Mouse (Mus musculus) liver, embryonic 15.5 days (tissue): ENCODE data around the gene Ncln. TPM values are rescaled to one million over a fixed set of nuclear protein-coding genes. Genes with fewer than 3 reads are reported as not detected.

Experiments
- ATAC-seq: fragments of 200-750 bp; cut with Nextera tagmentation; 2 replicates; pipeline ENCODE4 v1.8.0; 2017; ENCODE audit warnings: moderate number of reproducible peaks, mild to moderate bottlenecking, moderate library complexity; ENCODE audit not compliant: insufficient read depth
- H3K27ac ChIP-seq: fragments of 300-500 bp; sonication (generic); replicated peaks from 2 replicates; pipeline ENCODE4 v1.5.1; 2015; ENCODE audit warnings: mild to moderate bottlenecking, inconsistent platforms
- H3K27me3 ChIP-seq: fragments of 300-500 bp; sonication (generic); 2 replicates; pipeline ENCODE4 v1.6.1; 2015; ENCODE audit warnings: mild to moderate bottlenecking, inconsistent platforms
- H3K36me3 ChIP-seq: fragments of 300-500 bp; sonication (generic); replicated peaks from 2 replicates; pipeline ENCODE4 v1.6.1; 2015; ENCODE audit warnings: moderate library complexity, mild to moderate bottlenecking, inconsistent platforms
- H3K4me1 ChIP-seq: fragments of 300-500 bp; sonication (generic); replicated peaks from 2 replicates; pipeline ENCODE4 v1.6.1; 2015; ENCODE audit warnings: inconsistent platforms
- H3K4me2 ChIP-seq: fragments of 300-500 bp; sonication (generic); 2 replicates; pipeline ENCODE4 v1.6.1; 2015; ENCODE audit warnings: moderate library complexity, mild to moderate bottlenecking, inconsistent platforms
- H3K4me3 ChIP-seq: fragments of 300-500 bp; sonication (generic); replicated peaks from 2 replicates; pipeline ENCODE4 v1.5.1; 2015; ENCODE audit warnings: mild to moderate bottlenecking, inconsistent platforms
- H3K9ac ChIP-seq: fragments of 300-500 bp; sonication (generic); 2 replicates; pipeline ENCODE4 v1.6.1; 2015; ENCODE audit warnings: moderate library complexity, mild to moderate bottlenecking, inconsistent platforms
- H3K9me3 ChIP-seq: fragments of 300-500 bp; sonication (generic); replicated peaks from 2 replicates; pipeline ENCODE4 v1.6.1; 2016; ENCODE audit warnings: inconsistent platforms
- WGBS: fragments of 180-500 bp; shearing (Covaris S2); methylation state at CpG from one replicate; pipeline ENCODE4 v1.1.7; 2015; ENCODE audit warnings: mixed read lengths; ENCODE audit not compliant: insufficient replicate concordance; 5-methylcytosine and 5-hydroxymethylcytosine counted together
- polyA plus RNA-seq: library from polyadenylated mRNA; unstranded; fragments of >200 nt; fragmentation: Nextera tagmentation; extraction: Ambion mirVana; gene quantifications from 2 replicates; pipeline ENCODE4 v1.2.1, GENCODE M21; 2015

Gene Ncln
- polyA plus RNA-seq, 1 experiment from 2014 or later = 43.7 TPM

DNA sequence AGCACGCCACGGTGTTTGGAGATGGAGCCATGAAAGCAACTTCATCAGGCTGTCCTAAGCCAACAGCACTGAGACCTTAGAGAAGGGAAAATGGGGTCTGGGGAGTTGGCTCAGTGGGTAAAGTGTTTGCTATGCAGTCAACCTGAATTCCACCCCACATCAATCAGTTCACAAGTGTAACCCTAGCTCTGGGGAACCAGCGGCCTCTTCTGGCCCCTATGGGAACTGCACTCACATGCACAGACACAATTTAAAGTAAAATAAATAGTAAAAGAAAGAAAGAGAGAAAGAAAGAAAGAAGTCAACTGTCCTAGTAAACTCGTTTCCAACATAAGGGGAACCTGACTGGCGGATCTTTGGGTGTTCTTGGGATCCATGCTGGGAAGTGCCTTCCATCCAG, 17.6 kb upstream of the Ncln start:
- no peak overlapping the region for H3K4me2 ChIP-seq
- ATAC-seq = no peak
- no peak overlapping the region for H3K9ac ChIP-seq
- H3K4me1 ChIP-seq = peaks cover 19% of the 10 kb centered on the region
- WGBS = 74% methylated on average over 5 of the region's 5 CpGs
- H3K27me3 ChIP-seq = no peaks in the 10 kb centered on the region
- H3K9me3 ChIP-seq = no peaks in the 10 kb centered on the region
- H3K36me3 ChIP-seq = peaks cover 12% of the 10 kb centered on the region
- H3K4me3 ChIP-seq = no peak overlapping the region
- no peak overlapping the region for H3K27ac ChIP-seq

- Histone ChIP-seq H3K4me1 (0 out of 2 replicates have a peak, but pooled peaks cover 8% of the 10 kb centered on the region), H3K9ac (no peak overlapping the region), H3K9me3 (no peaks in the 10 kb centered on the region), H3K27ac (no peak overlapping the region), H3K4me3 (no peak overlapping the region), H3K27me3 (no peaks in the 10 kb centered on the region), H3K4me2 (no peak overlapping the region), H3K36me3 (peaks cover 14% of the 10 kb centered on the region)
- 59% methylated on average over 14 of the region's 14 CpGs for WGBS
- no peak for ATAC-seq
Measured at GRCm38 (mm10) chr10:81510246-81510810, 14.1 kb upstream of the Ncln start.

DNA sequence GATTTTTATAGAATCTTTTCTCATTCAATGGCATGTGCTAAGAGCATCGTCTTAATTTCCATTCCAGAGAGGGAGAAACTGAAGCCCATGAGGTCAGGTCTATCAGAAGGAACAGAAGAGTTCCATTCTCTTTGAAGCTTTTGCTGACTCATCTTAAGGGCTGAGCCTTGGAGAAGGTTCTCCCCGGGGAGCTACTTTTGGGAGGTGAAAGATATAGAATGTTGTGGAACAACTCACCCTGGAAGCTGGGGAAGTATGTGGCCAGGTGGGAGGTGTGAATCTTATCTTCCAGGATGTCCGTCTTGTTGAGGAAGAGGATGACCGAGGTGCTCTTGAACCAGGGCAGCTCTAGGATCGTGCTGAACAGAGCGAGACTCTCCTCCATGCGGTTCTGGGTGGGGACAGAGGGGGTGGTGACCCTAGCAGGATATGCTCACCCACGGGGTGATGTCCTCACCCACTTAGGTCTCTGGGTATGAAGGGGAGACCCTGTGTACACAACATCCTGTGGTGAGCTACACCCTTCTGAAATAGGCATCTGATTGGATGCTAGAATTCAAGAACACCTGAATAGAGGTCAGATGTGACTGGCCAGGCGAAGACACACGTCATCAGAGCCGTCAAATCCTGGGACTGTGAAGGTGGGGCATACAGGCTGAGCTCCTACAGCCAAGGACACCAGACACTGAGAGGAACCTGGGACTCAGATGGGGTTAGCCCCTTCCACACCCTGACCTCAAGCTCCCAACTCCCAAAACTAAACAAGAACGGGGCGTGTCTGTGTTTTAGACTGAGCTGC, 11.7 kb upstream of the Ncln start:
- no peak overlapping the region for H3K9ac ChIP-seq
- H3K9me3 ChIP-seq = no peaks in the 10 kb centered on the region
- 59% methylated on average over 13 of the region's 13 CpGs for WGBS
- no peak overlapping the region for H3K27ac ChIP-seq
- no peak overlapping the region for H3K4me2 ChIP-seq
- H3K27me3 ChIP-seq = peaks cover 7% of the 10 kb centered on the region; the same call in 1 of the 2 replicates
- peaks cover 11% of the 10 kb centered on the region for H3K4me1 ChIP-seq
- no peak overlapping the region for H3K4me3 ChIP-seq
- H3K36me3 ChIP-seq = 0 out of 2 replicates have a peak, but pooled peaks cover 5% of the 10 kb centered on the region
- no peak for ATAC-seq

DNA sequence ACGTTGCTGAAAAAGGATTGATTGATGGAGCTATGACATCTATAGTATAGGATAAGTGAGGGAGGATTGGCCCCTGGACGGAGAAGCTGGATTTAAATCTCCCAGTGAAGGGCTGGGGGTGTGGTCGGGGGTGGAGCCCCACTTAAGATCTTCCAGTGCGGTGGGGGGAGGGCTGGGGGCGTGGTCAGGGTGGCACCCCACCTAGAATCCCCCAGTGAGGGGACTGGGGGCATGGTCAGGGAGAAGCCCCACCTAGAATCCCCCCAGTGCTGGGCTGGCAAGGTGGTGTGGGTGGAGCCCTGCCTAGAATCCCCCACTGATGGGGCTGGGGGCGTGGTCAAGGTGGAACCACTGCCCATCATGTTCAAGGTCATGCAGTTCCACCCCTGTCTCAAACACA, 10.9 kb upstream of the Ncln start:
- 0 out of 2 replicates have a peak, but pooled peaks cover 5% of the 10 kb centered on the region for H3K36me3 ChIP-seq
- no peak for ATAC-seq
- no peaks in the 10 kb centered on the region for H3K9me3 ChIP-seq
- 48% methylated on average over 6 of the region's 6 CpGs for WGBS
- no peak overlapping the region for H3K4me3 ChIP-seq
- no peak overlapping the region for H3K4me2 ChIP-seq
- H3K27me3 ChIP-seq = peaks cover 7% of the 10 kb centered on the region; the same call in 1 of the 2 replicates
- no peak overlapping the region for H3K9ac ChIP-seq
- H3K27ac ChIP-seq = no peak overlapping the region
- H3K4me1 ChIP-seq = peaks cover 19% of the 10 kb centered on the region

DNA sequence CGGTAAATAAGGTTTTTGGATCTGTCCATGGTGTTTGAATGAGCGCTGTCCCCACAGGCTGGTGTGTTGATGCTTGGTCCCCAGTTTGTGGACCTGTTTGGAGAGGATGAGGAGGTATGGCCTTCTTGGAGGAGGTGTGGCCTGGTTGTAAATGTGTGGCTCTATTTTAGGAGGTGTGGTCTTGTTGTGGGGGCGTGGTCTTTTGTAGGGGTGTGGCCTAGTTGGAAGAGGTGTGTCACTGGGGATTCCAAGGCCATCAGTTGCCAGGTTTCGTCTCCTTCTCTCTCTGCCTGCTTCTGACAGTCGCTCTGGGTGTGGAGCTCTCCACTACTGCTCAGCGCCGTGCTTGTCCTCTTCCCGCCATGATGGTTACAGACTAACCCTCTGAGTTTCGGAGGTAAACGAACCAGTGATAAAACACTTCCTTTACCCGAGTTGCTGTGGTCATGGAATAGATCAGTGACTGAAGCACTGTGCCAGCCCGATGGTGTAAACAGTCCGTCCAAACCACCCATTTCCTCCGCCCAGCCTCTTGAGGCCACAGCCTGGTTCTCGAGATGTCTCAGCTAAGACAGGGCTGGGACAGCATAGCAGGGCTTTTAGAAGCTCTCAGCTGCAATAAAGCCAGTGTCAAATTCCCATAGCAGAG, 8.9 kb upstream of the Ncln start:
- H3K27me3 ChIP-seq = peaks cover 7% of the 10 kb centered on the region; the same call in 1 of the 2 replicates
- WGBS = 68% methylated on average over 15 of the region's 15 CpGs
- no peak overlapping the region for H3K4me2 ChIP-seq
- H3K9ac ChIP-seq = no peak overlapping the region
- H3K27ac ChIP-seq = no peak overlapping the region
- H3K4me1 ChIP-seq = peaks cover 22% of the 10 kb centered on the region
- H3K9me3 ChIP-seq = no peaks in the 10 kb centered on the region
- H3K4me3 ChIP-seq = no peak overlapping the region
- no peak for ATAC-seq
- H3K36me3 ChIP-seq = 0 out of 2 replicates have a peak, but pooled peaks cover 5% of the 10 kb centered on the region

DNA sequence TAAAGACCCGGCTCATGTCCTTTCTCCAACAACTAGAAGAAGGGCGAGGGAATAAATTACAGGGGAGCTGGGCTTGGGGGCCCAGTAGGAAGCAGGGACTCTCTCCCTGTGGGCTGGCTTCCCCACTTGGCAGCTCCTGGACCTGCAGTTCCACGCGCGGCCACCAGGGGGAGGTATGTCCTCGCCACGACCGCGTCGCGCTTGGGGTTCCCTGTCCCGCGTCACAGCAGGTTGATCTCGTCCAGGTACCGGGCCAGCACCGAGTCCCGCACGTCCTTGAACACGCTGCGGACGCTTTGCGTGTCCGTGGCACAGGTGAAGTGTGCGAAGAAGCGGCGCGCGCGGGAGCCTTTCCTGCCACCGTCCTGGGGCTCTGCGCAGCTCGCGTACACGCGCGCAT, 6.5 kb upstream of the Ncln start:
- Histone ChIP-seq H3K27ac (no peak overlapping the region), H3K36me3 (0 out of 2 replicates have a peak, but pooled peaks cover 5% of the 10 kb centered on the region), H3K4me2 (peak overlapping the region; percentile 73), H3K27me3 (peaks cover 7% of the 10 kb centered on the region; the same call in 1 of the 2 replicates), H3K4me1 (peaks cover 42% of the 10 kb centered on the region), H3K9me3 (no peaks in the 10 kb centered on the region), H3K4me3 (peak overlapping the region; percentile 40), H3K9ac (peak overlapping the region; percentile 30; the same call in 1 of the 2 replicates)
- peak; percentile 14; the same call in 1 of the 2 replicates for ATAC-seq
- WGBS = 11% methylated on average over 36 of the region's 36 CpGs

DNA sequence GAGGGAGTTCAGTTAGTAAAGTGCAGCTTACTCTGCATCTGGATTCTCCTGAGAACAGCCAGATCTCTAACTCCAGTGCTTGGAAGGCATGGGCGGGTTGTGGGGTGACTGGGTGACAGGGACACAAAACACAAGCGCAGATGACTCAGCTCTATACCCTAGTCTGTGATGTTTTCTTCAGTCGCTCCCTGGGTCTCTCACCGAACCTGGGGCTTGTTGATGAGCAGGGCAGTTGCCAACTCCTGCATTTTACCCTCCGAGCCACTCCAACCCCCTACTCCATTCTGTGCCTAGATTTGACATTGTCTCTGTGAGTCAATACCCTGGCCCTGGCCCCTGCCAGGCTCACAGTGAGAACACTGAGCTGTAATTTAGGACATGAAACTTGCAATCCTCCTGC, 5.7 kb upstream of the Ncln start:
- ATAC-seq = no peak
- Histone ChIP-seq H3K4me3 (no peak overlapping the region), H3K27ac (no peak overlapping the region), H3K36me3 (0 out of 2 replicates have a peak, but pooled peaks cover 5% of the 10 kb centered on the region), H3K4me2 (no peak overlapping the region), H3K9me3 (no peaks in the 10 kb centered on the region), H3K27me3 (peaks cover 7% of the 10 kb centered on the region; the same call in 1 of the 2 replicates), H3K4me1 (peaks cover 45% of the 10 kb centered on the region), H3K9ac (no peak overlapping the region)
- WGBS = 72% methylated on average over 5 of the region's 5 CpGs

- peaks cover 53% of the 10 kb centered on the region for H3K4me1 ChIP-seq
- peak within 1 kb of the TSS; percentile 86 for H3K4me3 ChIP-seq
- H3K4me2 ChIP-seq = peak within 1 kb of the TSS; percentile 94
- WGBS = 56% methylated on average over 3 of the region's 3 CpGs
- H3K27ac ChIP-seq = peak within 1 kb of the TSS; percentile 79; the same call in 1 of the 2 replicates
- H3K36me3 ChIP-seq = 0 out of 2 replicates have a peak, but pooled peaks cover 2% of the 10 kb centered on the region
- no peak for ATAC-seq
- peak within 1 kb of the TSS; percentile 59 for H3K9ac ChIP-seq
- H3K27me3 ChIP-seq = peaks cover 7% of the 10 kb centered on the region; the same call in 1 of the 2 replicates
- H3K9me3 ChIP-seq = no peaks in the 10 kb centered on the region
Measured at GRCm38 (mm10) chr10:81500032-81500431, 3.8 kb upstream of the Ncln start, which contains the start of gene S1pr4. Gene S1pr4, minus strand, starts transcription at chr10:81500132.

- peak overlapping the region; percentile 59 for H3K9ac ChIP-seq
- H3K27ac ChIP-seq = peak overlapping the region; percentile 79; the same call in 1 of the 2 replicates
- 36% methylated on average over 23 of the region's 23 CpGs for WGBS
Measured at GRCm38 (mm10) chr10:81499250-81499901, 3.2 kb upstream of the Ncln start.

More at GRCm38 (mm10) chr10:81499250-81499901, 3.2 kb upstream of the Ncln start:
- H3K4me3 ChIP-seq = peak overlapping the region; percentile 86
- H3K4me1 ChIP-seq = peaks cover 60% of the 10 kb centered on the region
- peak overlapping the region; percentile 94 for H3K4me2 ChIP-seq
- ATAC-seq = no peak
- H3K9me3 ChIP-seq = no peaks in the 10 kb centered on the region
- H3K36me3 ChIP-seq = no peaks in the 10 kb centered on the region
- H3K27me3 ChIP-seq = peaks cover 7% of the 10 kb centered on the region; the same call in 1 of the 2 replicates
